Mouse (Mus musculus): ENCODE data around the gene Sema6d. TPM values are rescaled to one million over a fixed set of nuclear protein-coding genes. Genes with fewer than 3 reads are reported as not detected.

Gene Sema6d
- polyA plus RNA-seq, 1 experiment from 2014 or later: 12.2 TPM

- Histone ChIP-seq H3K27ac (ENCODE audit: low read depth, low read length) (no peak overlapping the region), H3K9me3 (ENCODE audit: control insufficient read depth, low read length) (no peaks in the 10 kb centered on the region), H3K4me3 (ENCODE audit: low read depth, low read length) (no peak overlapping the region), H3K4me1 (replicated peaks; ENCODE audit: control insufficient read depth, insufficient read depth, low read length) (peaks cover 2% of the 10 kb centered on the region; the same call in 1 of the 2 replicates), H3K4me2 (no peak overlapping the region), H3K9ac (ENCODE audit: low read depth, low read length) (no peak overlapping the region), H3K27me3 (replicated peaks; ENCODE audit: control insufficient read depth, insufficient read depth, low read length) (peaks cover 30% of the 10 kb centered on the region), H3K36me3 (ENCODE audit: control insufficient read depth, insufficient read depth, low read length) (no peaks in the 10 kb centered on the region)
- WGBS: 51% methylated on average over 5 of the region's 5 CpGs
- DNase-seq (ENCODE audit: low spot score): no peak
- no peak for ATAC-seq (replicated peaks; ENCODE audit: low FRiP score)
Observed at GRCm38 (mm10) chr2:124607986-124608385, 518.2 kb downstream of the Sema6d start.

DNA sequence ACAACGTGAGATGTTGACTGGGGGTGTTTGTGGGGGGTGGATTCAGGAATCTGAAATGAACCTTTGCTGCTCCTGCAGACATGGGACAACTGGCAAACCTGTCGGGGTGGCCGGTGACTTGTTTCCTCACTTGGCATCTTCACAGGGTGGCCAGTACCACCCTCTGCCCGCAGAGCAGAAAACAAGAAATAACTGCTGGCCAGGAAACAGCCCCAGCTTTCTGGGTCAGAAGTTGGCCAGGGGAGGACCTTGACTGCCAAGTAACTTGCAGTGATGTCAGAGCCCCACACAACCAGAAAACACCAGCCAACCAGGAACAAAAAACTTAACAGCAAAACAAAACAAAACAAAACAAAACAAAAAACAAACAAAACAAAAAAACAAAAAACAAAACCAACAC is 518.8 kb downstream of the Sema6d start:
- Histone ChIP-seq H3K27ac (ENCODE audit: low read depth, low read length) (no peak overlapping the region), H3K27me3 (replicated peaks; ENCODE audit: control insufficient read depth, insufficient read depth, low read length) (peaks cover 30% of the 10 kb centered on the region), H3K4me1 (replicated peaks; ENCODE audit: control insufficient read depth, insufficient read depth, low read length) (no peaks in the 10 kb centered on the region; the same call in 1 of the 2 replicates), H3K4me2 (no peak overlapping the region), H3K36me3 (ENCODE audit: control insufficient read depth, insufficient read depth, low read length) (no peaks in the 10 kb centered on the region), H3K9me3 (ENCODE audit: control insufficient read depth, low read length) (no peaks in the 10 kb centered on the region), H3K4me3 (ENCODE audit: low read depth, low read length) (no peak overlapping the region), H3K9ac (ENCODE audit: low read depth, low read length) (no peak overlapping the region)
- DNase-seq (ENCODE audit: low spot score) (no peak), ATAC-seq (replicated peaks; ENCODE audit: low FRiP score) (no peak)
- WGBS: 60% methylated on average over 4 of the region's 4 CpGs

GRCm38 (mm10) chr2:124609014-124609413 is 519.2 kb downstream of the Sema6d start:
- Histone ChIP-seq H3K36me3 (ENCODE audit: control insufficient read depth, insufficient read depth, low read length) (no peaks in the 10 kb centered on the region), H3K4me3 (ENCODE audit: low read depth, low read length) (no peak overlapping the region), H3K9ac (ENCODE audit: low read depth, low read length) (no peak overlapping the region), H3K4me1 (replicated peaks; ENCODE audit: control insufficient read depth, insufficient read depth, low read length) (no peaks in the 10 kb centered on the region; the same call in 1 of the 2 replicates), H3K27ac (ENCODE audit: low read depth, low read length) (no peak overlapping the region), H3K9me3 (ENCODE audit: control insufficient read depth, low read length) (no peaks in the 10 kb centered on the region), H3K27me3 (replicated peaks; ENCODE audit: control insufficient read depth, insufficient read depth, low read length) (peaks cover 30% of the 10 kb centered on the region), H3K4me2 (peak overlapping the region; percentile 78)
- 32% methylated on average over 5 of the region's 5 CpGs for WGBS
- ATAC-seq (replicated peaks; ENCODE audit: low FRiP score): no peak
- no peak for DNase-seq (ENCODE audit: low spot score)

GRCm38 (mm10) chr2:124609711-124610585 is 520.2 kb downstream of the Sema6d start:
- H3K36me3 ChIP-seq (ENCODE audit: control insufficient read depth, insufficient read depth, low read length): no peaks in the 10 kb centered on the region
- peak; percentile 84 for ATAC-seq (replicated peaks; ENCODE audit: low FRiP score)
- peak overlapping the region; percentile 83 for H3K27ac ChIP-seq (ENCODE audit: low read depth, low read length)
- H3K9me3 ChIP-seq (ENCODE audit: control insufficient read depth, low read length): no peaks in the 10 kb centered on the region
- H3K4me1 ChIP-seq (replicated peaks; ENCODE audit: control insufficient read depth, insufficient read depth, low read length): no peaks in the 10 kb centered on the region; the same call in 1 of the 2 replicates
- WGBS: 2% methylated on average over 76 of the region's 80 CpGs
- H3K4me2 ChIP-seq: peak overlapping the region; percentile 78
- peak overlapping the region; percentile 59 for H3K9ac ChIP-seq (ENCODE audit: low read depth, low read length)
- peaks cover 30% of the 10 kb centered on the region for H3K27me3 ChIP-seq (replicated peaks; ENCODE audit: control insufficient read depth, insufficient read depth, low read length)
- H3K4me3 ChIP-seq (ENCODE audit: low read depth, low read length): peak overlapping the region; percentile 63
- DNase-seq (ENCODE audit: low spot score): peak; percentile 77

DNA sequence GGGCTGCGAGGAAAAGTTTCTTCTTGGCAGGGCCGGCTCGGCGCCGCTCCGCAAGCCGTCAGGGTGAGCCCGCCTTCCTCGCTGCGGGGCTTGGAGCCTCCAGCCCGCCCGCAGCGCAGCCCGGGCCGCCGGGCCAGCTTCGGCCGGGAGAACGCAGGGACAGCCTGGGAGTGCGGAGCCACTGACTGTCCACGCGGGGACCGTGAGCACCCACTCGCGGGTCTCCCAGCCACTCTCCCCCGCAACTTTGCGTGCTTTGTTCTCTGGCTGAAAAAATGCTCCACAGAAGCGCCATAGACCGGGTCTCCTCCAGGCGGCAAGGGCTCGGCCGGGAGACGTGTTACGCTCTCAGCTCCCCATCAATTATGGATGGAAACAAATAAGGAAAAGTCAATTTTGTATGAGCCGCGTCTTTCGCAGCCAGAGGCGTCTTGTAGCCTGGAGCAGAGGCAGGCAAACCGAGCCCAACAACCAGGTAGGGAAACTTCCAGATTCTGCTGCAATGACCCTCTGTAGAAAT is 520.9 kb downstream of the Sema6d start:
- peak; percentile 53 for DNase-seq (ENCODE audit: low spot score)
- H3K9ac ChIP-seq (ENCODE audit: low read depth, low read length): peak overlapping the region; percentile 59
- H3K27ac ChIP-seq (ENCODE audit: low read depth, low read length): no peak overlapping the region; the same call in none of the 2 replicates
- no peaks in the 10 kb centered on the region for H3K9me3 ChIP-seq (ENCODE audit: control insufficient read depth, low read length)
- H3K4me3 ChIP-seq (ENCODE audit: low read depth, low read length): peak overlapping the region; percentile 63
- WGBS: 0% methylated on average over 32 of the region's 39 CpGs
- peak; percentile 44; the same call in 1 of the 2 replicates for ATAC-seq (replicated peaks; ENCODE audit: low FRiP score)
- H3K4me2 ChIP-seq: peak overlapping the region; percentile 78
- H3K4me1 ChIP-seq (replicated peaks; ENCODE audit: control insufficient read depth, insufficient read depth, low read length): no peaks in the 10 kb centered on the region; the same call in 1 of the 2 replicates
- H3K27me3 ChIP-seq (replicated peaks; ENCODE audit: control insufficient read depth, insufficient read depth, low read length): peaks cover 30% of the 10 kb centered on the region
- no peaks in the 10 kb centered on the region for H3K36me3 ChIP-seq (ENCODE audit: control insufficient read depth, insufficient read depth, low read length)

- ATAC-seq (replicated peaks; ENCODE audit: low FRiP score) (no peak), DNase-seq (ENCODE audit: low spot score) (no peak)
- H3K4me2 ChIP-seq: peak overlapping the region; percentile 78
- peaks cover 30% of the 10 kb centered on the region for H3K27me3 ChIP-seq (replicated peaks; ENCODE audit: control insufficient read depth, insufficient read depth, low read length)
- H3K27ac ChIP-seq (ENCODE audit: low read depth, low read length): no peak overlapping the region; the same call in 1 of the 2 replicates
- peak overlapping the region; percentile 63 for H3K4me3 ChIP-seq (ENCODE audit: low read depth, low read length)
- peaks cover under 1% of the 10 kb centered on the region; the same call in 1 of the 2 replicates for H3K4me1 ChIP-seq (replicated peaks; ENCODE audit: control insufficient read depth, insufficient read depth, low read length)
- H3K36me3 ChIP-seq (ENCODE audit: control insufficient read depth, insufficient read depth, low read length): no peaks in the 10 kb centered on the region
- 0 out of 2 replicates have a peak overlapping the region, but pooled peaks have one; percentile 6 for H3K9ac ChIP-seq (ENCODE audit: low read depth, low read length)
- 18% methylated on average over 13 of the region's 13 CpGs for WGBS
- H3K9me3 ChIP-seq (ENCODE audit: control insufficient read depth, low read length): no peaks in the 10 kb centered on the region
Observed at GRCm38 (mm10) chr2:124611226-124611625, 521.5 kb downstream of the Sema6d start.

GRCm38 (mm10) chr2:124612276-124612675 is 522.5 kb downstream of the Sema6d start:
- peak overlapping the region; percentile 78 for H3K4me2 ChIP-seq
- H3K36me3 ChIP-seq (ENCODE audit: control insufficient read depth, insufficient read depth, low read length): no peaks in the 10 kb centered on the region
- H3K4me3 ChIP-seq (ENCODE audit: low read depth, low read length): peak overlapping the region; percentile 63
- H3K4me1 ChIP-seq (replicated peaks; ENCODE audit: control insufficient read depth, insufficient read depth, low read length): peaks cover 2% of the 10 kb centered on the region; the same call in 1 of the 2 replicates
- ATAC-seq (replicated peaks; ENCODE audit: low FRiP score): no peak
- H3K27me3 ChIP-seq (replicated peaks; ENCODE audit: control insufficient read depth, insufficient read depth, low read length): peaks cover 30% of the 10 kb centered on the region
- WGBS: 35% methylated on average over 6 of the region's 6 CpGs
- no peak for DNase-seq (ENCODE audit: low spot score)
- H3K9me3 ChIP-seq (ENCODE audit: control insufficient read depth, low read length): no peaks in the 10 kb centered on the region
- no peak overlapping the region for H3K27ac ChIP-seq (ENCODE audit: low read depth, low read length)
- no peak overlapping the region for H3K9ac ChIP-seq (ENCODE audit: low read depth, low read length)

DNA sequence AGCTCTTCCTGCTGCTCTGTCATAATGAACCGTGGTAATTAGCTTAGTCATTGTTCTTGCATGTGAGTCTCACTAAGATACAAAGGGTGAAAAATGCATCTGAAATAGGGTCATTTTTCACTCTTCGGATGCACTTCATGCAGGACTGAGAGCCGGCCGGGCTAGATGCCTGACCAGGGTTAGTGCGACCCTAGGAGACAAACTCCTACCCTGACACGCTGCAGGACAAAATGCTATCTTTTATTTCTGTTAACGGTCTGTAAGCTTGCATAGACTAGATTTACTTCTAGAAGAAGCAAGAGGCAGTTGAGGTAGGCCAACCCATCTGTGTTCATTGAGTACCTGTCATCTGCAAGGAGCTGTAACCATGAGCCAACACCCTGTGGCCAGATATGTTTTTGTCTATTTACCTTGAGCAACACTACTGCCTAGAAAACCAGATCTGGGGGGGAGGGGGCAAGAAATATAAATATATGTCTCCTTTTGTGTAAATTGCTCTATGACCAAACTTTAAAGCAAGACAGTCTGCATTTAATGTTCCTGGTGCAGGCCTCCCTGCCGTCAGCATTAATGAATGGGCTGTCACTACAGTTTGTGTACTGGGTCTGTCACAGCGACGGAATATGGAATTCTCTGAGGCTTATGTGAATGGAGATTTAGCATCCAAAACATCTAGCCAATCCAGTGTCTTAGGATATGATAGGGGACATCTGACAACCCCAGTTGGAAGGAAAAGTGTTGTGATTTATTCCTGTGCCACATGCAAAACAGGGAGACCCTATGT is 523.1 kb downstream of the Sema6d start:
- Histone ChIP-seq H3K9ac (ENCODE audit: low read depth, low read length) (no peak overlapping the region), H3K4me3 (ENCODE audit: low read depth, low read length) (peak overlapping the region; percentile 63), H3K4me2 (peak overlapping the region; percentile 78), H3K4me1 (replicated peaks; ENCODE audit: control insufficient read depth, insufficient read depth, low read length) (peaks cover 2% of the 10 kb centered on the region; the same call in 1 of the 2 replicates), H3K9me3 (ENCODE audit: control insufficient read depth, low read length) (no peaks in the 10 kb centered on the region), H3K36me3 (ENCODE audit: control insufficient read depth, insufficient read depth, low read length) (no peaks in the 10 kb centered on the region), H3K27me3 (replicated peaks; ENCODE audit: control insufficient read depth, insufficient read depth, low read length) (peaks cover 30% of the 10 kb centered on the region), H3K27ac (ENCODE audit: low read depth, low read length) (no peak overlapping the region)
- WGBS: 64% methylated on average over 10 of the region's 10 CpGs
- DNase-seq (ENCODE audit: low spot score) (no peak), ATAC-seq (replicated peaks; ENCODE audit: low FRiP score) (no peak)

Data from liver, embryonic 11.5 days (tissue).